Mouse (Mus musculus) MEL (cell line): Measurements from ENCODE around the gene Rims3. TPM values are rescaled to one million over a fixed set of nuclear protein-coding genes. Genes with fewer than 3 reads are reported as not detected.

Experiments
- DNase-seq: peaks from one replicate; pipeline ENCODE4 v3.0.0; 2011; ENCODE audit warnings: low read depth, low spot score
- H3K27ac ChIP-seq: 2 replicates; pipeline ENCODE4 v1.5.1; 2012; ENCODE audit warnings: low read depth, mild to moderate bottlenecking, control low read depth, low read length, moderate library complexity; ENCODE audit not compliant: control insufficient read depth
- H3K27me3 ChIP-seq, 2 experiments: fragments of 150-350 bp in 1 of 2; sonication (generic) in 1 of 2; 2 replicates each; pipeline ENCODE4 v1.6.1; 2012; ENCODE audit warnings: low read length in 2 of 2, mild to moderate bottlenecking in 2 of 2, improper control_type of control experiment in 1 of 2, moderate library complexity in 1 of 2; ENCODE audit not compliant: insufficient read depth in 2 of 2, control insufficient read depth in 1 of 2
- H3K36me3 ChIP-seq, 2 experiments: 2 replicates each; pipeline ENCODE4 v1.6.1; 2012 to 2014; ENCODE audit warnings: low read length in 2 of 2, improper control_type of control experiment in 1 of 2, inconsistent platforms in 1 of 2, mild to moderate bottlenecking in 1 of 2; ENCODE audit not compliant: insufficient read depth in 2 of 2, control insufficient read depth in 1 of 2
- H3K4me1 ChIP-seq, 2 experiments: fragments of 150-350 bp in 1 of 2; sonication (generic) in 1 of 2; 2 replicates each; pipeline ENCODE4 v1.6.1; 2012; ENCODE audit warnings: low read length in 2 of 2, improper control_type of control experiment in 1 of 2, mild to moderate bottlenecking in 1 of 2; ENCODE audit not compliant: insufficient read depth in 2 of 2, control insufficient read depth in 1 of 2
- H3K4me3 ChIP-seq, 2 experiments: fragments of 150-350 bp in 1 of 2; sonication (generic) in 1 of 2; 2 replicates each; pipeline ENCODE4 v1.5.1; 2012; ENCODE audit warnings: low read depth in 2 of 2, low read length in 2 of 2, mild to moderate bottlenecking in 2 of 2, moderate library complexity in 2 of 2, control low read depth in 1 of 2, improper control_type of control experiment in 1 of 2; ENCODE audit not compliant: control insufficient read depth in 1 of 2, insufficient read depth in 1 of 2
- H3K79me2 ChIP-seq: 2 replicates; pipeline ENCODE4 v1.6.1; 2012; ENCODE audit warnings: mild to moderate bottlenecking, low read length, moderate library complexity; ENCODE audit not compliant: control insufficient read depth, poor library complexity, insufficient read depth
- H3K9ac ChIP-seq: 2 replicates; pipeline ENCODE4 v1.6.1; 2012; ENCODE audit warnings: low read depth, mild to moderate bottlenecking, control low read depth, low read length, moderate library complexity; ENCODE audit not compliant: control insufficient read depth, poor library complexity, severe bottlenecking
- H3K9me3 ChIP-seq: fragments of 150-350 bp; sonication (generic); replicated peaks from 2 replicates; pipeline ENCODE4 v1.6.1; 2012; ENCODE audit warnings: mild to moderate bottlenecking, low read length, improper control_type of control experiment, moderate library complexity; ENCODE audit not compliant: insufficient read depth
- BHLHE40 ChIP-seq: IDR thresholded peaks from 2 replicates; pipeline ENCODE4 v1.6.1; 2012; ENCODE audit warnings: low read depth, mild to moderate bottlenecking, inconsistent platforms, low read length, improper control_type of control experiment, borderline replicate concordance
- CHD2 ChIP-seq: IDR thresholded peaks from 2 replicates; pipeline ENCODE4 v1.6.1; 2011; ENCODE audit warnings: low read length, improper control_type of control experiment
- CTCF ChIP-seq, 3 experiments: IDR thresholded peaks in 2 of 3; conservative IDR thresholded peaks in 1 of 3; 2 replicates each; pipeline ENCODE4 v1.5.1; 2011 to 2012; ENCODE audit warnings: low read length in 3 of 3, low read depth in 2 of 3, mild to moderate bottlenecking in 2 of 3, improper control_type of control experiment in 1 of 3, inconsistent platforms in 1 of 3, mixed read lengths in 1 of 3, moderate library complexity in 1 of 3; ENCODE audit not compliant: control insufficient read depth in 1 of 3, insufficient read depth in 1 of 3, poor library complexity in 1 of 3, severe bottlenecking in 1 of 3
- E2F4 ChIP-seq: IDR thresholded peaks from 2 replicates; pipeline ENCODE4 v1.6.1; 2011; ENCODE audit warnings: low read depth, low read length, improper control_type of control experiment, borderline replicate concordance
- GABPA ChIP-seq: IDR thresholded peaks from 2 replicates; pipeline ENCODE4 v1.6.1; 2012; ENCODE audit warnings: low read depth, mild to moderate bottlenecking, inconsistent platforms, low read length, improper control_type of control experiment, moderate library complexity
- HCFC1 ChIP-seq: IDR thresholded peaks from 2 replicates; pipeline ENCODE4 v1.6.1; 2012; ENCODE audit warnings: low read depth, mild to moderate bottlenecking, inconsistent platforms, low read length, improper control_type of control experiment, moderate library complexity
- KAT2A ChIP-seq: conservative IDR thresholded peaks from 2 replicates; pipeline ENCODE4 v1.6.1; 2012; ENCODE audit warnings: low read depth, low read length, improper control_type of control experiment, inconsistent platforms
- MAX ChIP-seq: IDR thresholded peaks from 2 replicates; pipeline ENCODE4 v1.6.1; 2011; ENCODE audit warnings: low read length, improper control_type of control experiment
- MEF2A ChIP-seq: IDR thresholded peaks from 2 replicates; pipeline ENCODE4 v1.6.1; 2014; ENCODE audit warnings: low read depth, mild to moderate bottlenecking, inconsistent platforms, low read length, improper control_type of control experiment; ENCODE audit not compliant: poor library complexity, insufficient replicate concordance, severe bottlenecking; ENCODE audit errors: extremely low read depth
- MXI1 ChIP-seq: IDR thresholded peaks from 2 replicates; pipeline ENCODE4 v1.6.1; 2011; ENCODE audit warnings: mild to moderate bottlenecking, low read depth, low read length, improper control_type of control experiment
- NELFE ChIP-seq: IDR thresholded peaks from 2 replicates; pipeline ENCODE4 v1.6.1; 2011; ENCODE audit warnings: low read depth, low read length, improper control_type of control experiment
- POLR2AphosphoS2 ChIP-seq: IDR thresholded peaks from 2 replicates; pipeline ENCODE4 v1.6.1; 2011; ENCODE audit warnings: low read length, improper control_type of control experiment
- RAD21 ChIP-seq: IDR thresholded peaks from 2 replicates; pipeline ENCODE4 v1.6.1; 2011; ENCODE audit warnings: mild to moderate bottlenecking, low read depth, low read length, improper control_type of control experiment
- SIN3A ChIP-seq: IDR thresholded peaks from 2 replicates; pipeline ENCODE4 v1.6.1; 2012; ENCODE audit warnings: low read length, improper control_type of control experiment, inconsistent platforms
- SMC3 ChIP-seq: IDR thresholded peaks from 2 replicates; pipeline ENCODE4 v1.6.1; 2011; ENCODE audit warnings: low read depth, low read length, improper control_type of control experiment
- TBP ChIP-seq: IDR thresholded peaks from 2 replicates; pipeline ENCODE4 v1.8.0; 2011; ENCODE audit warnings: low read depth, low read length, improper control_type of control experiment
- TCF12 ChIP-seq: IDR thresholded peaks from 2 replicates; pipeline ENCODE4 v1.6.1; 2014; ENCODE audit warnings: low read depth, mild to moderate bottlenecking, inconsistent platforms, low read length, improper control_type of control experiment, moderate library complexity
- USF1 ChIP-seq: IDR thresholded peaks from 2 replicates; pipeline ENCODE4 v1.6.1; 2014; ENCODE audit warnings: low read depth, mild to moderate bottlenecking, inconsistent platforms, low read length, improper control_type of control experiment, moderate library complexity
- ZC3H11A ChIP-seq: IDR thresholded peaks from 2 replicates; pipeline ENCODE4 v1.6.1; 2012; ENCODE audit warnings: low read depth, mild to moderate bottlenecking, inconsistent platforms, low read length, improper control_type of control experiment
- ZKSCAN1 ChIP-seq: IDR thresholded peaks from 2 replicates; pipeline ENCODE4 v1.6.1; 2012; ENCODE audit warnings: low read depth, mild to moderate bottlenecking, inconsistent platforms, low read length, improper control_type of control experiment, moderate library complexity
- ZMIZ1 ChIP-seq: IDR thresholded peaks from 2 replicates; pipeline ENCODE4 v1.6.1; 2012; ENCODE audit warnings: low read depth, mild to moderate bottlenecking, inconsistent platforms, low read length, improper control_type of control experiment, moderate library complexity
- ZNF384 ChIP-seq: IDR thresholded peaks from 2 replicates; pipeline ENCODE4 v1.6.1; 2012; ENCODE audit warnings: low read depth, mild to moderate bottlenecking, inconsistent platforms, low read length, improper control_type of control experiment
- polyA plus RNA-seq, 2 experiments: library from polyadenylated mRNA; stranded (reverse) in 1 of 2; unstranded in 1 of 2; fragments of >175 nt in 1 of 2; fragments of >200 nt in 1 of 2; gene quantifications; 2 replicates each; pipeline versions ENCODE4 v1.2.1 to v1.2.4; 2012; ENCODE audit warnings: low replicate concordance in 2 of 2, low read depth in 1 of 2; ENCODE audit not compliant: insufficient read length in 2 of 2, insufficient read depth in 1 of 2, missing spikeins in 1 of 2
- total RNA-seq: library from RNA; depleted of rRNA; stranded (reverse); fragments of 300-350 nt; gene quantifications from 2 replicates; pipeline ENCODE4 v1.2.3, GENCODE M21; 2012

Rims3 gene
- total and polyA plus RNA-seq, 3 experiments = 0.07 TPM; not detected in 2

DNA sequence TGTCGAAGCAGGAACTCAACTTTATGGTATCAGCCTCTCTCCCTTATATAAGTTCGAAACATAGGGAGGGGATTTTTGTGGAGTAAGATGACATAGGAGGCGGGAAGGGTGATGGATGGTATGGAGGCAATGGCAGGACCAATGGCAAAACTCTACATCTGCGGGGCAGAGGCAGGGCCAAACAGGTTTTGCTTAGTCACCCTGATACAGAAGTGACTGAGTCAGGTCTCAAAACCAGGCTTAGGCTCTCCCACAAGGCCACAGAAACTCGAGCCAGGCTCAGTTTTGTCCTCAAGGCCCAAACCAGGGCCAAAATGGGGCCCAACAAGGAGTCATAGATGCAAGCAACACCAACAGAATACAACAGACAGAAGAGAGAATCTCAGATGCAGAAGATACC lies 51.0 kb downstream of the Rims3 start:
- no peak overlapping the region for H3K4me3 ChIP-seq
- TF ChIP-seq E2F4 (no peak), GABPA (no peak), POLR2AphosphoS2 (no peak)
- DNase-seq = peak; percentile 37
- H3K27me3 ChIP-seq = no peaks in the 10 kb centered on the region
- no peaks in the 10 kb centered on the region for H3K9me3 ChIP-seq
- H3K79me2 ChIP-seq = no peaks in the 10 kb centered on the region
- H3K36me3 ChIP-seq = peaks cover 0 to 2% of the 10 kb centered on the region in 2 experiments; a peak in 1 of 4 replicates
- peaks cover 0 to 7% of the 10 kb centered on the region in 2 experiments; a peak in 1 of 4 replicates for H3K4me1 ChIP-seq
- H3K27ac ChIP-seq = no peak overlapping the region
- no peak overlapping the region for H3K9ac ChIP-seq

DNA sequence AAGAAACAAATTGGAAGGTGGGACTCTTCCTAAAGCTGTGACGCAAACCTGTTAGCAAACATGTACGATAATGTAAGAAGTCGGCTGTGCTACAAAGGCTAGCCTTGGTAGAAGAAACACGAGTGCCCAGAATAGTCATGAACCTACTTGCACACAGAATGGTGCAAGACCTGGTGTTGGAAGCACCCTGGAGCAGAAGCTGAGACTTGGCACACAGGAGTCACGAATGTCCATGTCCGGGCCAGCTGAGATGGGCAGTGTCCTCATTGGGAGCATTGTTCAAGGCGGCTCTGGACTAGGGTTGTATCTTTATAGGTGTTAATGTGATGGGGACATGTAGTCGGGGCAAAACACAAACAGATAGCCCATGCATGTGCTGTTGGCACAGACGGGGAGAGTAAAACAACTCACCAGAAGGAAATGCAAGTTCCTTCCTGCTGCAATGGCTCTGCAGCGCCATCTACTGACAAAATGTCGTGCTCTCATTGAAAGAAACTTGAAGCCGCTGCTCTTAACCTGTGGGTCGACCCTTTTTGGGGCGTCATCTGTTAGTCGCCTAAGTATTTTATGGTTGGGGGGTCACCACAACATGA lies 55.0 kb downstream of the Rims3 start:
- no peaks in the 10 kb centered on the region for H3K27me3 ChIP-seq
- no peak for TF ChIP-seq ZMIZ1
- peak; percentile 53; the same call in 1 of the 2 replicates for TF ChIP-seq ZC3H11A
- peak; percentile 83 to 93 (median 91) for TF ChIP-seq CTCF (IDR thresholded peaks at IDR 0.05 in 2 of 3, conservative IDR thresholded peaks at IDR 0.05 in 1 of 3; ENCODE audit: control insufficient read depth in 1 of 3, insufficient read depth in 1 of 3, low read depth in 2 of 3, low read length in 3 of 3, poor library complexity in 1 of 3, severe bottlenecking in 1 of 3)
- peak; percentile 60; the same call in 1 of the 2 replicates for TF ChIP-seq TBP
- TF ChIP-seq TCF12 = no peak
- no peak for TF ChIP-seq ZNF384
- TF ChIP-seq GABPA = no peak
- TF ChIP-seq SMC3 = peak; percentile 74
- peak; percentile 92 for TF ChIP-seq RAD21
- TF ChIP-seq HCFC1 = no peak
- no peak for TF ChIP-seq KAT2A
- no peak for TF ChIP-seq USF1
- peak; percentile 71 for TF ChIP-seq SIN3A
- peak; percentile 45; the same call in 1 of the 2 replicates for TF ChIP-seq MXI1
- TF ChIP-seq MEF2A = no peak
- TF ChIP-seq MAX = no peak; the same call in 1 of the 2 replicates
- TF ChIP-seq BHLHE40 = no peak
- 0 out of 2 replicates have a peak, but pooled peaks have one; percentile 18 for TF ChIP-seq NELFE
- no peak for TF ChIP-seq ZKSCAN1
- TF ChIP-seq CHD2 = no peak
- TF ChIP-seq, all 39 proteins: peak for 8
- peak; percentile 90 for DNase-seq
- H3K36me3 ChIP-seq = peaks cover 0 to 11% of the 10 kb centered on the region in 2 experiments; a peak in 2 of 4 replicates
- H3K4me1 ChIP-seq = peaks cover 0 to 9% of the 10 kb centered on the region in 2 experiments; a peak in 3 of 4 replicates
- peak overlapping the region; percentile 39 for H3K9ac ChIP-seq
- no peak overlapping the region for H3K27ac ChIP-seq
- H3K79me2 ChIP-seq = no peaks in the 10 kb centered on the region
- H3K4me3 ChIP-seq = peak overlapping the region; percentile 15 to 28; a peak in 2 of 4 replicates
- no peaks in the 10 kb centered on the region for H3K9me3 ChIP-seq
